Mouse (Mus musculus) layer of hippocampus, postnatal 25 days (tissue): ENCODE measurements around the gene Tbc1d7. TPM values are rescaled to one million over a fixed set of nuclear protein-coding genes. Genes with fewer than 3 reads are reported as not detected.

Experiments used
- DNase-seq, 2 experiments: peaks; one replicate each; pipeline ENCODE4 v3.0.0; 2022; ENCODE audit warnings: mixed read lengths in 2 of 2, low spot score in 1 of 2; ENCODE audit errors: extremely low spot score in 1 of 2
- total RNA-seq, 2 experiments: library from RNA; stranded (reverse); gene quantifications; 2 replicates each; pipeline ENCODE4 v1.2.3; 2021

Tbc1d7 gene
- 10 to 100 TPM; 32.9 to 38.8 TPM for total RNA-seq

GRCm38 (mm10) chr13:43171020-43171710 is at the start of gene Tbc1d7:
Gene Tbc1d7, minus strand, starts transcription at chr13:43171501.
- DNase-seq: peak; percentile 98 to 99

GRCm38 (mm10) chr13:43220635-43221034 is 49.3 kb upstream of the Tbc1d7 start:
- DNase-seq: no peak

- DNase-seq: no peak
Observed at GRCm38 (mm10) chr13:43218764-43219163, 47.5 kb upstream of the Tbc1d7 start.

GRCm38 (mm10) chr13:43218284-43218683 is 47.0 kb upstream of the Tbc1d7 start:
- no peak for DNase-seq

- no peak for DNase-seq
Observed at GRCm38 (mm10) chr13:43217686-43218085, 46.4 kb upstream of the Tbc1d7 start.

DNA sequence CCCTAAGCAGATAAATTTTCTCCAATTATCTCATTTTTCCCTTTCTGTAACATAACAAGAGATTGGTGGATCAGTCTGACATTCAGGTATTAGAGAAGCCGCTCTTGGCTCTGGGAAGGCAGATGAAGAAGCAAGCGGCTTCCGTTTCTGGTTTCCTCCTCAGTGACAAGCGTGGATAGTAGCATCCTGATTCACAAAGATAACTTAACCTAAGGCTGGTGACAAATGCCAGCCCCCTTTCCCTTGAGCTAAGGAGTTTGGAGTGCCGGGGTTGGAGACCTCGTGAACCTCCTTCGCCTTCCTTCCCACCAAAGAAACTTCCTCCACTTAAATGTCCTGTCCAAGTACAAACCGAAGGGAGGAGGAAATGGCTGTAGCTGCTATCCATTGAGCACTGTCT is 45.8 kb upstream of the Tbc1d7 start:
- DNase-seq: no peak

GRCm38 (mm10) chr13:43215994-43216706 is 44.8 kb upstream of the Tbc1d7 start:
- no peak for DNase-seq

DNA sequence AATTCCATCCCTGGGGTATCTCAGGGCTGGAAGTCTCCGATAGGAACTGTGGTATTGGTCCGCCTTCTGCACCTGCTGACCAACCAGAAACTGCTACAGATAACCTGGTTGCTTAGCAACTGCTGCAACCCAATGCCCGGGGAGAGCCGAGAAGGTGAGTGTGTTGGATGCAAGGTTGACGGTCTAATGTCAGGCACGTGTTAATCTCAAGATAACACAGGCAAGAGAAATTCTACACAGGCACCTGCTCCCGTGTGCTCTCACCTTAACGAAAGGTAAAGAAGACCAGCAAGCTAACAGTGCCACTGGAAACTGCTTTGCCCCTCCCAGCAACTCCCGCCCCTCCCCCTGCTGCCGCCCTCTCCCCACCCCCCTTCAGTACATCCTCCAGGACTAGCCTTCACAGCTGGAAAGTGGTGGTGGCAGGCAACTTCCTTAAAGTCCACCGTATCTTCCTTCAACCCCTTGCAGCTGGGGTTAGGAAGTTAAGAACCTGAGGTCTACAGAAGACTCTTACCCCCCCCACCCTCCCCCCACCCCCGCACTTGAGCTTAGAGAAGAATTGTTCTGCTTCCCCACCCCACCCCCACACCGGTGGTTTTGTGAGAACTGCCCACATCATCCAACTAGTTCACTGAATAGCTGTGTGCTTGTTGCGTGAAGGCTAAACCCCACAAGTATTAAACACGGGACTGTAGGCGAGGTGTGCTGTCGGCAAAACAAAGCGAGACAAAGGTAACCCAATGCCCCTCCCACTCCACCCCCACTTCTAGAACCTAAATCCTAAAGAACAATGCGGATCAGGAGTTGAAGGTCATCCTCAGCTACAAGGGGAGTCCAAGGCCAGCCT is 44.1 kb upstream of the Tbc1d7 start:
- DNase-seq: no peak

DNA sequence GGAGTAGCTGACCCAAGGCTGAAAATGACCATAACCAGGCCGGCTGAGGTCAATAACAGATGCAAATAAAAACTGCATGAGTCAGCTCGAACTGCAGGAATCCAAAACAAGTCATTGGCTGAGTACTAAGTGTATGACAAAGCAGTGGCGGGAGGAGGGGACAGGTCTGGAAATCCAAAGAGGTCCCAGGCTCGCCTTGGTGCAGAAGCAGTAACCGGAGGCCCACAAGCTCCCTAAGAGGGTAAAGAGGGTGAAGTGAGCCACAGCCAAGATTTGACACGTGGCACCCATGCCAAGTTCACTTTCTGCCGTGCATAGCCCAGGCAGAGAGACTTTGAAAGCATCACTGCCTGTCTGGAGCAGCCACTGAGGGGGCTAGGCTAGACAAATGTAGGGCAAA is 41.0 kb upstream of the Tbc1d7 start:
- DNase-seq: no peak

DNA sequence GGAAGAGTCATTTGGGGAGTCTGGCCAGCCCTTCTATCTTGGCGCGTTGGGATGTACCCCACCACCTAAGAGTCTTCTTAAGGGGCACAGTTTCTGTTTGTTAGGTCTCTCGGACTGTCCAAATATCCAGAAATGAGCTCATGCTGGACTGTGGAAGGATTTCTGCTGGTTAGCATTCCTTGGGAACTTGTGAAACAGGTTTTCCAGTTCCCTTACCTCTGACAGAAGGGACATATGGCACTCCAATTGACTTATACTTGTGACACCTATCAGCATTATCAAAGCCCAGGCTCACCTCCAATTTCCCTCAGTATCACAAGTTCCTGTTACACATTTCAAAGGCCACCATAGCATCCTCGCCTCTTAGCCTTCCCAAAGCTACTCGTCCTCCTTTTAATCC is 39.7 kb upstream of the Tbc1d7 start:
- DNase-seq: no peak

DNA sequence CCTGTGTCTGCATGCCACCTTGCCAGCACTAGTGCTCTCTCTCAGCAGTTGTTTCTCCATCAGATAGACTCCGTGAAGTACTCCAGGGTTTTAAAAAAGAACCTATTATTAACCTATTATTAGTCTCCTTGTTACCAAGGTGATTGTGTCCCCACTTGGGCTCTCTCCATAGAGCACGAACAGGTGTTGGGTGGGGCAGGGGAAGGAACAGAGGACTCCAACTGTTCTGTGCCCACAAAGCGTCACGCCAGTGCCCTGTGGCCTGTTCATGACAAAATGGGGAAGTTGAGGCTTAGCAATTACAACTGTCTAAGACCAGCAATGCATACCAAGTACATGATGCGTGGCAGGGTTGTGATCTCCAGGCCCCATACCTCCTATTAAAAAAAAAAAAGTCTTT is 38.3 kb upstream of the Tbc1d7 start:
- DNase-seq: no peak

GRCm38 (mm10) chr13:43208914-43209439 is 37.7 kb upstream of the Tbc1d7 start:
- DNase-seq: no peak

- no peak for DNase-seq
Observed at GRCm38 (mm10) chr13:43206118-43206683, 34.9 kb upstream of the Tbc1d7 start.

- DNase-seq: no peak
Observed at GRCm38 (mm10) chr13:43203641-43204040, 32.3 kb upstream of the Tbc1d7 start.

DNA sequence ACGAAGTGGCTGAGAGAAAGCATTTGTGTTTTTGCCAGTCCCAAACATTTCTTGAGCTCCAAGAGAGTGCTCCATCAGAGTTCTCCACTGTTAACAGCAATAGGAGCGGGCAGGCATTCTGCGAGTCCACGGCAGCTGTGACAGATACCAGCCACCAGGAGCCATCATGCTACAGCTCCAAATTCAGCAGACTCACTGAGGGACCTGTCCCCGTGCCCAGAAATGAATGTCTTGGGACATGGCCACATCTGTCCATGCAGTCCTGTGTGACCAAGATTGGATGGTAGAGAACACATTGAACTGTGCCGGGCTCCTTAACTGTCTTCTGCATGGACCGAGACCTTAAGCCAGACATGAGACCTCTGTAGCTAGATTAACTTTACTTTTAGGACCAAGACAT is 31.9 kb upstream of the Tbc1d7 start:
- no peak for DNase-seq

- DNase-seq: no peak
Observed at GRCm38 (mm10) chr13:43202351-43202750, 31.1 kb upstream of the Tbc1d7 start.

DNA sequence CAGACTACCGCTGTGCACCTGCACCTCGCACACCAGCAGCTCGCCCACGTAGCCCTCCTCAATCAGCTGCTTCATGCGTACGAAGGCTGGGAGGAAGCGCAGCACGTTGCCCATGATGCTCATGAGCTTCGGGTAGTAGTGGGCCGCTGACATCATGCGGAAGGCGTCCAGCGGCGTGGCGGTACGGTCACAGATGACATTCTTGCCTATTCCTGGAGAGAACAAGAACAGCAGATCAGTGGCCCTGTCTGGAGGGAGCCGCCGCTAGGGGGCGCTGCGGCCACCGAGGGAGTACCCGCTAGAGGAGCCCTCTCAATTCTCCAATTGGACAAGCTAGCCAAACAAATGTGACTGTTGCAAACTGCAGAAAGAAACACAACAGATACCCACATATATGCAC is 29.7 kb upstream of the Tbc1d7 start:
- peak in 1 of 2 experiments; percentile 65 for DNase-seq

DNA sequence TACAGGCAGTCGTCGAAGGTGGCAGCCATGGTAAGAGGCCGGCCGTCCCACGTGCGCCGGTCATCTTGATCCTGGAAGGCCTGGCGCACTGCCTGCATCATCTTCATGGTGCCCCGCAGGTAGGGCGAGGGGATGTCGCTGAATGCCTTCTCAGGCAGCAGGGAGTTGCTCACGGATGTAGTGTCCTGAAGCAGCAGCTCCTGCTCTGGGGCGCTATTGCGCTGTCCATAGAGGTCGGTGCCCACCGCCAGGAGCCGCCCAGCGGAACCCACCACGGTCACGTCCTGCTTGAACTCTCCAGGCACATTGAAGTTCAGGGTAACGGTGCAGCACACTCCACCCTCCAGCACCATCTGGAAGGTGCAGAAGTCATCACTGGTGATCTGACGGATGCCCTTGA is 29.2 kb upstream of the Tbc1d7 start:
- DNase-seq: no peak

DNA sequence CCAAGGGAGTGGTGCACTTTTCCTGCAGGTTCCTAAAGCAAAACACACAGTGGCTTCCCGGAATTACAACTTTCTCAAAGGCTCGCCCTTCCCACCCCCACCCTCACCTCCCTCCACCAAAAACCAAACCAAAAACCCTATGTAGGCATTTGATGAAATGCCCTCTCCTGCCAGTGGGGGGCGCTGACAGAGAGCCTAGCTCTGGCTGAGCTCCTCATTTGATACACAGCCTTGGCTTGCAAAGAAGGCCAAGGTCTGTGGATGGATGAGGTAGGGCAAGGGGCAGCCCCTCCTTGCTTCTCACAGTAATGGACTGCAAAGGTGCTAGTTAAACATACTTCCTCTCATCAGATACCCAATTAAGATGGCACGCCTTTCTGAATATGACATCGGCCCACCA is 28.4 kb upstream of the Tbc1d7 start:
- peak in 1 of 2 experiments; percentile 68 for DNase-seq

- no peak for DNase-seq
Observed at GRCm38 (mm10) chr13:43199282-43199681, 28.0 kb upstream of the Tbc1d7 start.

DNA sequence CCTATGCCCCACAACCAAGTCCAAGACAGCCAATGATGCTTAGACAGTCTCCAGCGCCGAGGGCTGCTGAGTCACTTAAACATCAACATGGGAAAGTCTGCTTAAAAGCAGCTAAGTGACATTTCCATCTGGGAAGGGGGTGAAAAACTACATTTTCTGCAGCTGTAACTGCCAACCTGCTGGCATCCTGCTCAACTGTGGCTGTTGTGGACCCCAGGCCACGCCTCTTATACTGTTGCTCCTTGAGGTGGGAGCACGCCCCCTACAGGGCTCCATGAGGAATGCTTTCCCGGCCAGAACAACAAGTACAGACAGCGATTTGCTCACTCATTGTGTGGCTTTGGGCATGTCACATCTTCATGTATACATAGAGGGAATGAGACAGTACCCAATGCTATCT is 25.9 kb upstream of the Tbc1d7 start:
- no peak for DNase-seq
